Mouse (Mus musculus) activated CD4-positive, CD25-positive, alpha-beta regulatory T cell (primary cell): Measurements from ENCODE around the gene Elobl. TPM values are rescaled to one million over a fixed set of nuclear protein-coding genes. Genes with fewer than 3 reads are reported as not detected.

Source experiments
- polyA plus RNA-seq, 2 experiments: library from polyadenylated mRNA; unstranded; fragments of 100-300 nt; shearing (Covaris generic); gene quantifications; one replicate each; pipeline ENCODE4 v1.2.1; 2017

Gene Elobl
- not detected for polyA plus RNA-seq

GRCm38 (mm10) chr11:88966881-88967361 is at the start of gene Elobl:
TSS of gene Elobl (minus strand) at chr11:88966931.

GRCm38 (mm10) chr11:88998974-88999722 is 32.4 kb upstream of the Elobl start, which contains the start of gene Trim25:
TSS of gene Trim25 (plus strand) at chr11:88999376.

GRCm38 (mm10) chr11:88970202-88970732 is 3.5 kb upstream of the Elobl start, which contains the start of gene Coil:
TSS of gene Coil (plus strand) at chr11:88970252.

GRCm38 (mm10) chr11:88955217-88955969 is 11.3 kb downstream of the Elobl start, which contains the start of gene Scpep1:
TSS of gene Scpep1 (minus strand) at chr11:88955465.

Other genes with a start within 250 kb of the Elobl start
- 10 to 100 TPM; 20.9 to 22.4 TPM for gene Msi2, start 248.4 kb downstream of the Elobl start, polyA plus RNA-seq
- 1 to 10 TPM in 1 of 2 experiments, under 1 TPM in 1; 0.87 to 2.0 TPM for gene Akap1, start 102.3 kb downstream of the Elobl start, polyA plus RNA-seq
- gene Scpep1, start 11.5 kb downstream of the Elobl start, polyA plus RNA-seq: 10 to 100 TPM; 11.6 to 30.5 TPM
- 10 to 100 TPM in 1 of 2 experiments, 1 to 10 TPM in 1; 8.8 to 12.6 TPM for gene Coil, start 3.3 kb upstream of the Elobl start, polyA plus RNA-seq
- gene Trim25, start 32.4 kb upstream of the Elobl start, polyA plus RNA-seq: 10 to 100 TPM; 37.0 to 47.1 TPM
- 1 to 10 TPM; 8.8 to 9.4 TPM for gene Dgke, start 99.9 kb upstream of the Elobl start, polyA plus RNA-seq
- not detected for gene Gm525, start 106.9 kb upstream of the Elobl start, polyA plus RNA-seq